Mouse (Mus musculus): ENCODE results near the gene Rgma. TPM values are rescaled to one million over a fixed set of nuclear protein-coding genes. Genes with fewer than 3 reads are reported as not detected.

The Rgma gene
- polyA plus RNA-seq, 1 experiment from 2014 or later = 20.3 TPM

- ATAC-seq (replicated peaks) = no peak
- 57% methylated on average over 7 of the region's 7 CpGs for WGBS
- peaks cover 27% of the 10 kb centered on the region for H3K4me1 ChIP-seq
- H3K27ac ChIP-seq (replicated peaks) = no peak overlapping the region
- H3K4me2 ChIP-seq (replicated peaks) = no peak overlapping the region
- H3K27me3 ChIP-seq = no peaks in the 10 kb centered on the region
- no peaks in the 10 kb centered on the region for H3K9me3 ChIP-seq
- H3K9ac ChIP-seq (replicated peaks) = no peak overlapping the region
- peaks cover 5% of the 10 kb centered on the region for H3K36me3 ChIP-seq
- no peak overlapping the region for H3K4me3 ChIP-seq
These were observed 36.2 kb downstream of the Rgma start for GRCm38 (mm10) chr7:73411523-73411922.

GRCm38 (mm10) chr7:73411986-73412385 is 36.7 kb downstream of the Rgma start:
- Histone ChIP-seq H3K27ac (replicated peaks) (no peak overlapping the region), H3K4me2 (replicated peaks) (no peak overlapping the region), H3K9ac (replicated peaks) (no peak overlapping the region), H3K9me3 (no peaks in the 10 kb centered on the region), H3K4me3 (no peak overlapping the region), H3K27me3 (no peaks in the 10 kb centered on the region), H3K4me1 (peaks cover 27% of the 10 kb centered on the region), H3K36me3 (peaks cover 5% of the 10 kb centered on the region)
- 87% methylated on average over 4 of the region's 4 CpGs for WGBS
- peak; percentile 29; the same call in 1 of the 2 replicates for ATAC-seq (replicated peaks)

- Histone ChIP-seq H3K4me2 (replicated peaks) (no peak overlapping the region), H3K4me3 (no peak overlapping the region), H3K9ac (replicated peaks) (no peak overlapping the region), H3K4me1 (peaks cover 29% of the 10 kb centered on the region), H3K36me3 (peaks cover 5% of the 10 kb centered on the region), H3K27ac (replicated peaks) (no peak overlapping the region), H3K9me3 (no peaks in the 10 kb centered on the region), H3K27me3 (no peaks in the 10 kb centered on the region)
- no peak for ATAC-seq (replicated peaks)
- 46% methylated on average over 7 of the region's 7 CpGs for WGBS
These were observed 37.1 kb downstream of the Rgma start for GRCm38 (mm10) chr7:73412419-73412818.

- Histone ChIP-seq H3K4me2 (replicated peaks) (no peak overlapping the region), H3K4me1 (peaks cover 40% of the 10 kb centered on the region), H3K36me3 (peaks cover 12% of the 10 kb centered on the region), H3K27me3 (no peaks in the 10 kb centered on the region), H3K9me3 (no peaks in the 10 kb centered on the region), H3K27ac (replicated peaks) (no peak overlapping the region), H3K9ac (replicated peaks) (no peak overlapping the region), H3K4me3 (no peak overlapping the region)
- 66% methylated on average over 14 of the region's 14 CpGs for WGBS
- no peak for ATAC-seq (replicated peaks)
These were observed 38.9 kb downstream of the Rgma start for GRCm38 (mm10) chr7:73414192-73414591.

GRCm38 (mm10) chr7:73419375-73419774 is 44.1 kb downstream of the Rgma start:
- peaks cover 40% of the 10 kb centered on the region for H3K4me1 ChIP-seq
- H3K4me2 ChIP-seq (replicated peaks) = no peak overlapping the region
- H3K27ac ChIP-seq (replicated peaks) = 0 out of 2 replicates have a peak overlapping the region, but pooled peaks have one; percentile 9
- H3K4me3 ChIP-seq = no peak overlapping the region
- 35% methylated on average over 7 of the region's 7 CpGs for WGBS
- H3K36me3 ChIP-seq = peaks cover 7% of the 10 kb centered on the region; the same call in 1 of the 2 replicates
- no peak overlapping the region for H3K9ac ChIP-seq (replicated peaks)
- no peaks in the 10 kb centered on the region for H3K9me3 ChIP-seq
- ATAC-seq (replicated peaks) = no peak
- H3K27me3 ChIP-seq = no peaks in the 10 kb centered on the region

- no peak overlapping the region for H3K4me3 ChIP-seq
- H3K9ac ChIP-seq (replicated peaks) = no peak overlapping the region
- H3K4me1 ChIP-seq = peaks cover 46% of the 10 kb centered on the region
- peaks cover 7% of the 10 kb centered on the region; the same call in 1 of the 2 replicates for H3K36me3 ChIP-seq
- H3K9me3 ChIP-seq = no peaks in the 10 kb centered on the region
- H3K27me3 ChIP-seq = no peaks in the 10 kb centered on the region
- WGBS = 36% methylated on average over 5 of the region's 5 CpGs
- peak overlapping the region; percentile 58; the same call in 1 of the 2 replicates for H3K27ac ChIP-seq (replicated peaks)
- no peak for ATAC-seq (replicated peaks)
- H3K4me2 ChIP-seq (replicated peaks) = no peak overlapping the region
These were observed 45.5 kb downstream of the Rgma start for GRCm38 (mm10) chr7:73420827-73421226.

GRCm38 (mm10) chr7:73421278-73422015 is 46.1 kb downstream of the Rgma start:
- Histone ChIP-seq H3K9me3 (no peaks in the 10 kb centered on the region), H3K27ac (replicated peaks) (peak overlapping the region; percentile 52; the same call in 1 of the 2 replicates), H3K36me3 (peaks cover 7% of the 10 kb centered on the region; the same call in 1 of the 2 replicates), H3K9ac (replicated peaks) (no peak overlapping the region), H3K4me1 (peaks cover 46% of the 10 kb centered on the region), H3K4me2 (replicated peaks) (no peak overlapping the region), H3K4me3 (no peak overlapping the region), H3K27me3 (no peaks in the 10 kb centered on the region)
- peak; percentile 46 for ATAC-seq (replicated peaks)
- 34% methylated on average over 9 of the region's 9 CpGs for WGBS

GRCm38 (mm10) chr7:73422223-73423113 is 47.2 kb downstream of the Rgma start:
- Histone ChIP-seq H3K4me1 (peaks cover 45% of the 10 kb centered on the region), H3K27me3 (no peaks in the 10 kb centered on the region), H3K4me3 (no peak overlapping the region), H3K36me3 (peaks cover 16% of the 10 kb centered on the region), H3K27ac (replicated peaks) (peak overlapping the region; percentile 52; the same call in 1 of the 2 replicates), H3K9me3 (no peaks in the 10 kb centered on the region), H3K9ac (replicated peaks) (no peak overlapping the region), H3K4me2 (replicated peaks) (no peak overlapping the region)
- 26% methylated on average over 12 of the region's 12 CpGs for WGBS
- ATAC-seq (replicated peaks) = peak; percentile 51

GRCm38 (mm10) chr7:73423236-73423635 is 47.9 kb downstream of the Rgma start:
- ATAC-seq (replicated peaks) = no peak
- no peak overlapping the region for H3K4me3 ChIP-seq
- peaks cover 38% of the 10 kb centered on the region for H3K4me1 ChIP-seq
- H3K9ac ChIP-seq (replicated peaks) = no peak overlapping the region
- 0 out of 2 replicates have a peak overlapping the region, but pooled peaks have one; percentile 8 for H3K27ac ChIP-seq (replicated peaks)
- no peaks in the 10 kb centered on the region for H3K27me3 ChIP-seq
- H3K4me2 ChIP-seq (replicated peaks) = no peak overlapping the region
- H3K9me3 ChIP-seq = no peaks in the 10 kb centered on the region
- H3K36me3 ChIP-seq = peaks cover 20% of the 10 kb centered on the region
- 74% methylated on average over 13 of the region's 13 CpGs for WGBS

- Histone ChIP-seq H3K27me3 (no peaks in the 10 kb centered on the region), H3K4me3 (no peak overlapping the region), H3K4me2 (replicated peaks) (no peak overlapping the region), H3K4me1 (peaks cover 34% of the 10 kb centered on the region), H3K36me3 (peaks cover 26% of the 10 kb centered on the region), H3K9ac (replicated peaks) (no peak overlapping the region), H3K27ac (replicated peaks) (peak overlapping the region; percentile 32; the same call in 1 of the 2 replicates), H3K9me3 (no peaks in the 10 kb centered on the region)
- ATAC-seq (replicated peaks) = no peak
- WGBS = 34% methylated on average over 3 of the region's 3 CpGs
These were observed 48.9 kb downstream of the Rgma start for GRCm38 (mm10) chr7:73424243-73424642.

GRCm38 (mm10) chr7:73424705-73425104 is 49.4 kb downstream of the Rgma start:
- peak overlapping the region; percentile 32; the same call in 1 of the 2 replicates for H3K27ac ChIP-seq (replicated peaks)
- ATAC-seq (replicated peaks) = no peak
- WGBS = 32% methylated on average over 3 of the region's 3 CpGs

GRCm38 (mm10) chr7:73425451-73425850 is 50.1 kb downstream of the Rgma start:
- Histone ChIP-seq H3K36me3 (peaks cover 37% of the 10 kb centered on the region), H3K4me2 (replicated peaks) (no peak overlapping the region), H3K4me1 (peaks cover 30% of the 10 kb centered on the region), H3K27me3 (no peaks in the 10 kb centered on the region), H3K9me3 (no peaks in the 10 kb centered on the region), H3K27ac (replicated peaks) (peak overlapping the region; percentile 32; the same call in 1 of the 2 replicates), H3K9ac (replicated peaks) (no peak overlapping the region), H3K4me3 (no peak overlapping the region)
- 93% methylated on average over 7 of the region's 7 CpGs for WGBS
- ATAC-seq (replicated peaks) = no peak

More at GRCm38 (mm10) chr7:73424705-73425104, 49.4 kb downstream of the Rgma start:
- Histone ChIP-seq H3K9me3 (no peaks in the 10 kb centered on the region), H3K9ac (replicated peaks) (no peak overlapping the region), H3K4me2 (replicated peaks) (no peak overlapping the region), H3K36me3 (peaks cover 31% of the 10 kb centered on the region), H3K4me3 (no peak overlapping the region), H3K27me3 (no peaks in the 10 kb centered on the region), H3K4me1 (peaks cover 31% of the 10 kb centered on the region)

All from forebrain, embryonic 15.5 days (tissue).